Mouse (Mus musculus): ENCODE measurements at regions not wholly inside any gene's neighbourhood (a gene's known extent, or its start where the extent isn't known, plus 50 kb on each side); places are given as distances from the start of the nearest gene placed in this dataset.

- H3K9me3 ChIP-seq (replicated peaks) = no peaks in the 10 kb centered on the region
- H3K4me3 ChIP-seq (replicated peaks) = no peak overlapping the region
- 13% methylated on average over 1 of the region's 1 CpGs for WGBS
- no peaks in the 10 kb centered on the region for H3K36me3 ChIP-seq
- H3K27me3 ChIP-seq (replicated peaks) = no peaks in the 10 kb centered on the region
- no peak overlapping the region for H3K4me2 ChIP-seq
- no peak for ATAC-seq (ENCODE audit: low FRiP score)
- no peaks in the 10 kb centered on the region for H3K4me1 ChIP-seq
- H3K27ac ChIP-seq (replicated peaks) = no peak overlapping the region
- no peak overlapping the region for H3K9ac ChIP-seq (replicated peaks)
Observed at GRCm38 (mm10) chr4:7153835-7154234, 1085.0 kb downstream of the Car8 start.

GRCm38 (mm10) chr4:7145756-7146155, 1093.1 kb downstream of the Car8 start:
- Histone ChIP-seq H3K4me1 (no peaks in the 10 kb centered on the region), H3K9me3 (replicated peaks) (no peaks in the 10 kb centered on the region), H3K27ac (replicated peaks) (no peak overlapping the region), H3K36me3 (no peaks in the 10 kb centered on the region), H3K27me3 (replicated peaks) (no peaks in the 10 kb centered on the region), H3K9ac (replicated peaks) (no peak overlapping the region), H3K4me2 (no peak overlapping the region), H3K4me3 (replicated peaks) (no peak overlapping the region)
- 71% methylated on average over 2 of the region's 2 CpGs for WGBS
- ATAC-seq (ENCODE audit: low FRiP score) = no peak

GRCm38 (mm10) chr4:7144215-7144614, 1094.6 kb downstream of the Car8 start:
- no peak for ATAC-seq (ENCODE audit: low FRiP score)
- Histone ChIP-seq H3K36me3 (no peaks in the 10 kb centered on the region), H3K4me2 (no peak overlapping the region), H3K27ac (replicated peaks) (no peak overlapping the region), H3K9ac (replicated peaks) (no peak overlapping the region), H3K9me3 (replicated peaks) (no peaks in the 10 kb centered on the region), H3K27me3 (replicated peaks) (no peaks in the 10 kb centered on the region), H3K4me1 (no peaks in the 10 kb centered on the region), H3K4me3 (replicated peaks) (no peak overlapping the region)

- Histone ChIP-seq H3K27ac (replicated peaks) (no peak overlapping the region), H3K4me2 (no peak overlapping the region), H3K9me3 (replicated peaks) (no peaks in the 10 kb centered on the region), H3K36me3 (no peaks in the 10 kb centered on the region), H3K9ac (replicated peaks) (no peak overlapping the region), H3K27me3 (replicated peaks) (no peaks in the 10 kb centered on the region), H3K4me3 (replicated peaks) (no peak overlapping the region), H3K4me1 (no peaks in the 10 kb centered on the region)
- no peak for ATAC-seq (ENCODE audit: low FRiP score)
- 84% methylated on average over 2 of the region's 2 CpGs for WGBS
Observed at GRCm38 (mm10) chr4:7143676-7144075, 1095.2 kb downstream of the Car8 start.

GRCm38 (mm10) chr4:7142781-7143180, 1096.1 kb downstream of the Car8 start:
- H3K9ac ChIP-seq (replicated peaks) = no peak overlapping the region
- no peak overlapping the region for H3K27ac ChIP-seq (replicated peaks)
- H3K4me2 ChIP-seq = no peak overlapping the region
- no peaks in the 10 kb centered on the region for H3K36me3 ChIP-seq
- no peak for ATAC-seq (ENCODE audit: low FRiP score)
- H3K4me1 ChIP-seq = no peaks in the 10 kb centered on the region
- WGBS = 78% methylated on average over 6 of the region's 6 CpGs
- no peak overlapping the region for H3K4me3 ChIP-seq (replicated peaks)
- no peaks in the 10 kb centered on the region for H3K27me3 ChIP-seq (replicated peaks)
- H3K9me3 ChIP-seq (replicated peaks) = no peaks in the 10 kb centered on the region

- ATAC-seq (ENCODE audit: low FRiP score) = no peak
- Histone ChIP-seq H3K4me2 (no peak overlapping the region), H3K9ac (replicated peaks) (no peak overlapping the region), H3K27ac (replicated peaks) (no peak overlapping the region), H3K4me1 (no peaks in the 10 kb centered on the region), H3K36me3 (no peaks in the 10 kb centered on the region), H3K9me3 (replicated peaks) (no peaks in the 10 kb centered on the region), H3K4me3 (replicated peaks) (no peak overlapping the region), H3K27me3 (replicated peaks) (no peaks in the 10 kb centered on the region)
- WGBS = 37% methylated on average over 4 of the region's 4 CpGs
Observed at GRCm38 (mm10) chr4:7112159-7112558, 1126.7 kb downstream of the Car8 start.

- no peaks in the 10 kb centered on the region for H3K36me3 ChIP-seq
- H3K4me1 ChIP-seq = no peaks in the 10 kb centered on the region
- no peak overlapping the region for H3K9ac ChIP-seq (replicated peaks)
- H3K4me2 ChIP-seq = no peak overlapping the region
- no peak overlapping the region for H3K4me3 ChIP-seq (replicated peaks)
- H3K27ac ChIP-seq (replicated peaks) = no peak overlapping the region
- no peaks in the 10 kb centered on the region for H3K9me3 ChIP-seq (replicated peaks)
- WGBS = 87% methylated on average over 7 of the region's 7 CpGs
- no peak for ATAC-seq (ENCODE audit: low FRiP score)
- no peaks in the 10 kb centered on the region for H3K27me3 ChIP-seq (replicated peaks)
Observed at GRCm38 (mm10) chr4:7092957-7093356, 1145.9 kb downstream of the Car8 start.

- ATAC-seq (ENCODE audit: low FRiP score) = no peak
- Histone ChIP-seq H3K4me2 (no peak overlapping the region), H3K4me3 (replicated peaks) (no peak overlapping the region), H3K9ac (replicated peaks) (no peak overlapping the region), H3K4me1 (no peaks in the 10 kb centered on the region), H3K27me3 (replicated peaks) (no peaks in the 10 kb centered on the region), H3K9me3 (replicated peaks) (no peaks in the 10 kb centered on the region), H3K36me3 (no peaks in the 10 kb centered on the region), H3K27ac (replicated peaks) (no peak overlapping the region)
Observed at GRCm38 (mm10) chr4:7091201-7091814, 1147.5 kb downstream of the Car8 start.
